Mouse (Mus musculus): ENCODE data around the gene Pacsin3.
A peak's percentile ranks its signal among the peaks of the same experiment; 100 is the strongest.

Gene Pacsin3

DNA sequence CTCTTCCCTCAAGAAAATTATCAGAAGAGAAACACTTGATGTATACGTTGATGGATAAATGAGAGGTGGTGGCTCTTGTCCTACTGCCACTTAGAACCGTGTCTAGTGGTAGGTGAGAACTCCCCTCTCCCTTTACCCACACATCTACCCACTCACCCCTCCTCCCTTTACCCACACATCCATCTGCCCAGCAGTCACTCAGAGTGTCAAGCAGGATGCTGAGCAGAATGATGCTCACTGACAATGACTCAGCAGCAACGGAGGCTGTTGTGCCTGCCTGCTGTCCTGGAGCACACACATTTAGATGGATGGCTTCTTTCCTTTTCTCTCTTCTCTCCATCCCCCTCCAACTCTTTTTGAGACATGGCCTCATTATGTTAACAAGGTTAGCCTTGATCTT is 47.1 kb downstream of the Pacsin3 start:
- no peak for DNase-seq (ENCODE audit: low spot score in 2 of 2)

DNA sequence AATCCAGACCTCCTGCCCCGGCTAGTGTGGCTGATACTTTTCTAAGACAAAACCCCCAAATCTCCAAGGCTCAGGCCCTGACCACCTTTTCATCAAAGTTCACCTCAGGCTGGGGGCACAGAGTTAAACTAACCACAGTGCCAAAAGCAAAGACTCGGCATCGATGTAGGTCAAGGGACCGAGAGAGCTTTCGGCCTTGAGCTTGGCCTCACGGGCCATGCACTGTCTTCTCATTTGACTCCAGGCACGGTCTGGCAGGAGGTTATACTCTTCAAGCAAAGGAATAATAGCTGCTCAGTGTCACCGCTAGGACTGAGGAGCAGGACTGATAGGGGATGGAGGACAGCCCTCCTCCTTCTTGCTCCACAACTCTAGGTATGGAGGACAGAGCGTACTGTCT is 50.2 kb downstream of the Pacsin3 start:
- no peak for DNase-seq (ENCODE audit: low spot score in 2 of 2)

DNA sequence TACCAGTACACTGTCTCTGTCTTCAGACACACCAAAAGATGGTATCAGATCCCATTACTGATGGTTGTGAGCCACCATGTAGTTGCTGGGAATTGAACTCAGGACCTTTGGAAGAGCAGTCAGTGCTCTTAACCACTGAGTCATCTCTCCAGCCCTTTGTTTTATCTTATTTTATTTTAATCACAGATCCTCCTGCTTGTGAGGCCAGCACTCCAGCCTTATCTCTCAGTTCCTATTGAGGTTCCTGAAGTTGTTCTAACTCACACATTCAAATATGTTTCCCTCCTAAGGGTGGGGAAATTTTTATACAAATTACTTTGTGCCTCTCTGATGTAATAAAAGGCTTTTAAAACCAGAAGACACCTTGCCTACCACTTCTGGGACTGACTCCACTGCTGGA is 50.8 kb downstream of the Pacsin3 start:
- DNase-seq (ENCODE audit: low spot score in 2 of 2), result no peak

DNA sequence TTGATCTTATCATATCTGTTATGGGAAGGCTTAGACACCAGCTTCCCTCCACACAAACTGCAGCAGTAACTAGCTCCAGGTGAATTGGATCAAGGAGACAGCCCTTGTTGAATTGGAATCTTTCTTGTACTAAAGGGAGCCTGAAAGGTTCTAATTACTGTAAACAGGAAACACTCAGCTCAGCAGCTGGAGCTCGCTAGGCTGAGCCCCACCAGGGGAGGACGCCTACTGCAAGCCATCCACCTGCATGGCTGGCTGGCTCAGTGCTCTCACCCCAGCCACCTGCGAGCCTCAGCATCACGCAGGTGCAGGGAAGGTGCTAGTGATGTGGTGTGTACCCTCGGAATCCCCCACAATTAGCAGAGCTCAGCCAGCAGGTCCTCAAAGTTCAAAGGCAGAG is 52.9 kb downstream of the Pacsin3 start:
- DNase-seq (ENCODE audit: low spot score in 2 of 2), result peak; percentile 72 to 81

DNA sequence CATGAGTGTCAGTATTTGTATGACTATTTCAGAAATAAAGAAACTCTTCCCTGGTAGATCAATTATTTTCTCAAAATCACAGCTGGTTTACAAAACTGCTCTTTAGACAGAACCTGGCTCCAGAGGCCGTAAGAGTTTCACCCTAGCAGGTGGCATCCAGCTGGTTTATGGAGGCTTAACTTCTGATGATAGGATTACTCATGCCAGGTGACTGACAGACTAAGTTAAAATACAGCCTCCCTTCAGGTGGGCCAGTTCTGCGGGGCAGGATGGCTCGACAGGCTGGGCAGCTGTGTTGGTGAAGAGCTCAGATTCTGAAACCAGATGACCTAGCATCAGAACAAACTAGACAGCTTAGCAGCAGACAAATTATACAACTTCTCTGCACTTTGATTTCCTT is 53.8 kb downstream of the Pacsin3 start:
- DNase-seq (ENCODE audit: low spot score in 2 of 2), result no peak

DNA sequence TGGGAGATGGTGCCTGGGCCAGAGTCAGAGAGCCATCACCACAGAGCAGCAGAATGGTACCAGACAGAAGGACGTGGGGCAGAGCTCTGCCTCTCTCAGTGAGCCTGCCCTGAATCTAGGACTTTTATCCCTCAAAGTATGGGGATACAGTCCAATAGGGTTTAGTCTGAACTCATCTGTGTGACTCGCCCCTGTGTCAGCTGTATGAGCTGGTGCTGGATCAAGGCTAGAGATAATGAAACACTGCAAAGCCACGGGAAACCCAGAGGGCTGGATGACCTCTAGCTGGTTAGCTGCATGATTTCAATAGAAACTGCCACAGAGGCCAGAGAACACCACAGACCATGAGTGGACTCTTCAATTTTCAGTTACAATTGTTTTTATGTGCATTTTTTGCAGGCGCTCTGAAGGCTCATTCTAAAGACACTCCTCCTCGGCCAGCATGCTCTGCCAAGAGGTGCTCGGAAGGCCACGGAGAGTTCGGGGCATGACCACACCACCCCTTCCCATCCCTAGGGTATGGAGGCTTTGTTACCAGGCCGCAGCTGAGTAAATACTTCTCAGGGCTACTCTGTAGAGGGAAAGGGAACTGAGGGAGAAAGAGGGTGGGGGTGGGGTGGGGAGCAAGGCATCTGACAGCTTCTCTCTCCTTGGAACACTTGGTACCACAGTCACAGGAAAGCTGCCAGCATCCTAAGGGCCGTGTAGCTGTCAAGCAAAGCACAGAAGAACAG is 57.0 kb downstream of the Pacsin3 start:
- DNase-seq (ENCODE audit: low spot score in 2 of 2), result no peak

DNA sequence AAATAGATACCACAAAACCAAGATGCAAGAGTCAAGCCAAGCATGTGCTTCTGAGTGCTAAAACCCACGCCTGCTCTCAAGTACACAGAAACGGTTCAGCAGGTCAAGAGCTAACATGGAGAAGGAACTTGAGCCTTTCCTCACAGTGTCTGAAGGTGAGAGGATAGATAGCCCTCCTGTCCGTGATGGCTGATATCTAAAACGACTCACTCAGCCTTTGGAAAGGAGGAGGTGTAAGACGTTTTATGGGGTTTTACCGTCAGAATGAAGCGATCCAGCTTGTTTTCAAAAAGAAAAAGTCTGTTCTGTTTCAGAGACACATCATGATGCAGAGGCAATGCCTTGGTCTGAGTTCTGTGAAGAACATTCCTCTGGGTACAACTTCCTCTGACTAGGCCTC is 58.4 kb downstream of the Pacsin3 start:
- no peak for DNase-seq (ENCODE audit: low spot score in 2 of 2)
